Comparison of ENCODE assay signal across 8 mouse cellular contexts in genomic region chr2:35463372-35464088, GRCm38 (mm10). TPM values are rescaled to one million over a fixed set of nuclear protein-coding genes. Genes with fewer than 3 reads are reported as not detected.
A peak's percentile ranks its signal among the peaks of the same experiment; 100 is the strongest.
DNase-seq lines count a peak whose midpoint lies in the region; ATAC-seq lines count a peak whose summit lies in the region.

No protein-coding gene starts in this region.

- peak overlapping the region; percentile 72 for H3K4me3 ChIP-seq in heart, embryonic 13.5 days
- peak overlapping the region; percentile 75 for H3K4me3 ChIP-seq in megakaryocyte, embryonic 14.5 days (replicated peaks)

- peak; percentile 38 for DNase-seq in gastrocnemius, adult 18-20 months (ENCODE audit: low spot score)
- DNase-seq in gastrocnemius, adult 8-10 months (ENCODE audit: low spot score in 2 of 2), result no peak
- peak; percentile 90 for DNase-seq in embryo, embryonic 10.5 days (ENCODE audit: low spot score)
- DNase-seq in kidney, postnatal 25 days, result peak; percentile 32 to 65
- peak; percentile 47 to 83 for DNase-seq in spleen, postnatal 10 days (ENCODE audit: low spot score in 2 of 2)
- no peak for DNase-seq in layer of hippocampus, adult 18-20 months (ENCODE audit: low spot score in 2 of 2)

- peak overlapping the region; percentile 54; the same call in 1 of the 2 replicates for H3K9ac ChIP-seq in heart, embryonic 13.5 days

- 9% methylated on average over 19 of the region's 19 CpGs for WGBS in heart, embryonic 13.5 days

- H3K4me2 ChIP-seq in heart, embryonic 13.5 days, result peak overlapping the region; percentile 93

- H3K9me3 ChIP-seq in heart, embryonic 13.5 days, result no peaks in the 10 kb centered on the region
- peaks cover 4% of the 10 kb centered on the region; the same call in 1 of the 2 replicates for H3K9me3 ChIP-seq in megakaryocyte, embryonic 14.5 days

- H3K27me3 ChIP-seq in heart, embryonic 13.5 days (replicated peaks), result no peaks in the 10 kb centered on the region
- peaks cover 4% of the 10 kb centered on the region for H3K27me3 ChIP-seq in megakaryocyte, embryonic 14.5 days (replicated peaks)

- ATAC-seq in heart, embryonic 13.5 days (ENCODE audit: extremely low read depth, insufficient number of reproducible peaks, low FRiP score, low TSS enrichment), result peak; percentile 68

- H3K36me3 ChIP-seq in heart, embryonic 13.5 days, result peaks cover 5% of the 10 kb centered on the region; the same call in 1 of the 2 replicates
- H3K36me3 ChIP-seq in megakaryocyte, embryonic 14.5 days (replicated peaks; ENCODE audit: low read length), result peaks cover 9% of the 10 kb centered on the region

- H3K27ac ChIP-seq in heart, embryonic 13.5 days (replicated peaks), result peak overlapping the region; percentile 86

- H3K4me1 ChIP-seq in heart, embryonic 13.5 days, result peaks cover 42% of the 10 kb centered on the region
- H3K4me1 ChIP-seq in megakaryocyte, embryonic 14.5 days, result peaks cover 46% of the 10 kb centered on the region

RNA-seq across cellular contexts. Expression of gene Ggta1, which starts 0.5 kb away (rescaled TPM):
- total RNA-seq in gastrocnemius, adult 18-20 months (2021), result 1 to 10 TPM; 5.0 to 6.3 TPM
- total RNA-seq in gastrocnemius, adult 8-10 months (2022), result 1 to 10 TPM; 3.3 to 5.5 (median 4.0) TPM
- 30.9 and 32.5 TPM in 2 replicates for polyA plus RNA-seq in heart, embryonic 13.5 days (2015; fragmentation: Nextera tagmentation; extraction: Ambion mirVana)
- polyA plus RNA-seq in megakaryocyte, embryonic 14.5 days (2012; ENCODE audit: insufficient read depth, low replicate concordance), result 1.9 and 6.5 TPM in 2 replicates
- total RNA-seq in layer of hippocampus, adult 18-20 months (2021), result 1 to 10 TPM; 2.6 to 4.3 TPM

Comparison
In these comparisons a context has a peak if more than half of its experiments do, and no peak if none do; other contexts are left out.
1. DNase-seq: peak in gastrocnemius, adult 18-20 months (single experiment), embryo, embryonic 10.5 days (single experiment), kidney, postnatal 25 days (2 of 2) and spleen, postnatal 10 days (2 of 2); none in gastrocnemius, adult 8-10 months (0 of 2) and layer of hippocampus, adult 18-20 months (0 of 2).